Mouse (Mus musculus) small intestine, adult 2 months (tissue): Measurements from ENCODE around the gene Gtf2a1l.

ENCODE experiments used
- CTCF ChIP-seq: fragments of 200-500 bp; IDR thresholded peaks from 2 replicates; pipeline ENCODE4 v1.5.1; 2012; ENCODE audit warnings: low read depth, mild to moderate bottlenecking, control low read depth, inconsistent platforms, low read length, moderate library complexity, mixed read lengths; ENCODE audit not compliant: insufficient replicate concordance, insufficient read length; ENCODE audit errors: extremely low read depth
- POLR2A ChIP-seq: fragments of 200-500 bp; IDR thresholded peaks from 2 replicates; pipeline ENCODE4 v1.6.1; 2012; ENCODE audit warnings: low read depth, mild to moderate bottlenecking, control low read depth, inconsistent platforms, low read length, moderate library complexity

GRCm38 (mm10) chr17:88752827-88753471, 84.5 kb downstream of the Gtf2a1l start:
- TF ChIP-seq POLR2A (no peak), CTCF (peak; percentile 43; the same call in 1 of the 2 replicates)
